Mouse (Mus musculus): Measurements from ENCODE around the gene Stim1. TPM values are rescaled to one million over a fixed set of nuclear protein-coding genes. Genes with fewer than 3 reads are reported as not detected.

The Stim1 gene
- total RNA-seq, 2 experiments from 2014 or later, result 67.7 to 70.4 TPM

Other genes starting within 250 kb of the Stim1 start
- gene Il18bp, start 249.1 kb upstream of the Stim1 start, total RNA-seq (2021), result 1 to 10 TPM; 4.0 to 9.1 TPM
- gene Rnf121, start 202.3 kb upstream of the Stim1 start, total RNA-seq (2021), result 10 to 100 TPM; 38.4 to 39.3 TPM
- gene Xndc1, start 202.3 kb upstream of the Stim1 start, total RNA-seq (2021), result 10 to 100 TPM; 24.7 to 26.4 TPM
- 1 to 10 TPM; 2.0 to 2.2 TPM for gene Xntrpc, start 202.1 kb upstream of the Stim1 start, total RNA-seq (2021)
- under 1 TPM; 0.52 to 0.69 TPM for gene Trpc2, start 184.7 kb upstream of the Stim1 start, total RNA-seq (2021)
- not detected for gene Art1, start 166.1 kb upstream of the Stim1 start, total RNA-seq (2021)
- gene Art5, start 158.3 kb upstream of the Stim1 start, total RNA-seq (2021), result not detected
- under 1 TPM; 0.10 to 0.19 TPM for gene Chrna10, start 151.0 kb upstream of the Stim1 start, total RNA-seq (2021)
- 10 to 100 TPM; 36.7 to 37.8 TPM for gene Nup98, start 57.6 kb upstream of the Stim1 start, total RNA-seq (2021)
- gene Pgap2, start 57.6 kb upstream of the Stim1 start, total RNA-seq (2021), result 10 to 100 TPM; 27.7 to 34.0 TPM
- 10 to 100 TPM; 28.9 to 30.2 TPM for gene Rhog, start 11.8 kb upstream of the Stim1 start, total RNA-seq (2021)
- gene Rrm1, start 173.9 kb downstream of the Stim1 start, total RNA-seq (2021), result 10 to 100 TPM; 10.2 to 10.8 TPM
- gene Olfr543, start 213.9 kb downstream of the Stim1 start, total RNA-seq (2021), result not detected
- gene Olfr544, start 220.5 kb downstream of the Stim1 start, total RNA-seq (2021), result not detected
- not detected for gene Olfr545, start 231.8 kb downstream of the Stim1 start, total RNA-seq (2021)

Measured in layer of hippocampus, postnatal 25 days (tissue).